Mouse (Mus musculus) hindbrain, embryonic 16.5 days (tissue): ENCODE results near the gene Gm42906. TPM values are rescaled to one million over a fixed set of nuclear protein-coding genes. Genes with fewer than 3 reads are reported as not detected.

ENCODE experiments used
- ATAC-seq: fragments of 200-750 bp; cut with Nextera tagmentation; 2 replicates; pipeline ENCODE4 v1.8.0; 2017; ENCODE audit warnings: moderate TSS enrichment, moderate library complexity
- H3K27ac ChIP-seq: fragments of 300-500 bp; sonication (generic); 2 replicates; pipeline ENCODE4 v1.5.1; 2014; ENCODE audit warnings: low read depth, mild to moderate bottlenecking, control low read depth, low read length, moderate library complexity
- H3K27me3 ChIP-seq: fragments of 300-500 bp; sonication (generic); replicated peaks from 2 replicates; pipeline ENCODE4 v1.6.1; 2014; ENCODE audit warnings: low read length; ENCODE audit not compliant: control insufficient read depth, insufficient read depth
- H3K36me3 ChIP-seq: fragments of 300-500 bp; sonication (generic); 2 replicates; pipeline ENCODE4 v1.6.1; 2014; ENCODE audit warnings: mild to moderate bottlenecking, low read length, moderate library complexity, mixed read lengths; ENCODE audit not compliant: control insufficient read depth, insufficient read depth
- H3K4me1 ChIP-seq: fragments of 300-500 bp; sonication (generic); 2 replicates; pipeline ENCODE4 v1.6.1; 2014; ENCODE audit warnings: low read depth, low read length; ENCODE audit not compliant: control insufficient read depth, insufficient read depth
- H3K4me2 ChIP-seq: fragments of 300-500 bp; sonication (generic); 2 replicates; pipeline ENCODE4 v1.6.1; 2014; ENCODE audit warnings: mild to moderate bottlenecking, low read length, control low read depth, moderate library complexity
- H3K4me3 ChIP-seq: fragments of 300-500 bp; sonication (generic); 2 replicates; pipeline ENCODE4 v1.5.1; 2014; ENCODE audit warnings: mild to moderate bottlenecking, low read length, control low read depth, moderate library complexity
- H3K9ac ChIP-seq: fragments of 300-500 bp; sonication (generic); 2 replicates; pipeline ENCODE4 v1.6.1; 2014; ENCODE audit warnings: low read depth, mild to moderate bottlenecking, control low read depth, low read length, moderate library complexity
- H3K9me3 ChIP-seq: fragments of 300-500 bp; sonication (generic); 2 replicates; pipeline ENCODE4 v1.6.1; 2014; ENCODE audit warnings: mild to moderate bottlenecking, low read length, moderate library complexity; ENCODE audit not compliant: control insufficient read depth
- WGBS: fragments of 180-500 bp; shearing (Covaris S2); extraction: QIAGEN DNeasy Blood & Tissue Kit; methylation state at CpG from one replicate; pipeline ENCODE4 v1.1.7; 2014; 5-methylcytosine and 5-hydroxymethylcytosine counted together
- polyA plus RNA-seq: library from polyadenylated mRNA; unstranded; fragments of >200 nt; fragmentation: Nextera tagmentation; extraction: Ambion mirVana; gene quantifications from 2 replicates; pipeline ENCODE4 v1.2.1, GENCODE M21; 2015

Gm42906 gene
- polyA plus RNA-seq, 1 experiment from 2014 or later, result not detected

GRCm38 (mm10) chr5:151166266-151166665, 261.7 kb downstream of the Gm42906 start:
- Histone ChIP-seq H3K36me3 (no peaks in the 10 kb centered on the region), H3K4me3 (no peak overlapping the region), H3K9me3 (no peaks in the 10 kb centered on the region), H3K27me3 (no peaks in the 10 kb centered on the region), H3K9ac (no peak overlapping the region), H3K4me2 (no peak overlapping the region), H3K27ac (no peak overlapping the region), H3K4me1 (no peaks in the 10 kb centered on the region)
- ATAC-seq, result no peak
- WGBS, result 68% methylated on average over 5 of the region's 5 CpGs

GRCm38 (mm10) chr5:151165381-151166016, 262.5 kb downstream of the Gm42906 start:
- H3K9ac ChIP-seq, result no peak overlapping the region

GRCm38 (mm10) chr5:151164815-151165214, 263.1 kb downstream of the Gm42906 start:
- no peaks in the 10 kb centered on the region for H3K9me3 ChIP-seq
- H3K4me1 ChIP-seq, result no peaks in the 10 kb centered on the region
- no peak overlapping the region for H3K4me3 ChIP-seq
- H3K27ac ChIP-seq, result no peak overlapping the region
- no peaks in the 10 kb centered on the region for H3K36me3 ChIP-seq
- WGBS, result 72% methylated on average over 4 of the region's 4 CpGs
- no peak overlapping the region for H3K9ac ChIP-seq
- H3K4me2 ChIP-seq, result no peak overlapping the region
- H3K27me3 ChIP-seq, result no peaks in the 10 kb centered on the region
- ATAC-seq, result no peak

More at GRCm38 (mm10) chr5:151165381-151166016, 262.5 kb downstream of the Gm42906 start:
- H3K4me2 ChIP-seq, result no peak overlapping the region
- H3K36me3 ChIP-seq, result no peaks in the 10 kb centered on the region
- no peak for ATAC-seq
- H3K9me3 ChIP-seq, result no peaks in the 10 kb centered on the region
- H3K4me1 ChIP-seq, result no peaks in the 10 kb centered on the region
- no peaks in the 10 kb centered on the region for H3K27me3 ChIP-seq
- no peak overlapping the region for H3K27ac ChIP-seq
- 81% methylated on average over 6 of the region's 6 CpGs for WGBS
- H3K4me3 ChIP-seq, result no peak overlapping the region

- no peak for ATAC-seq
- H3K9me3 ChIP-seq, result no peaks in the 10 kb centered on the region
Measured at GRCm38 (mm10) chr5:151162642-151163041, 265.3 kb downstream of the Gm42906 start.

GRCm38 (mm10) chr5:151155247-151155646, 272.7 kb downstream of the Gm42906 start:
- no peaks in the 10 kb centered on the region for H3K9me3 ChIP-seq
- ATAC-seq, result no peak
- H3K27ac ChIP-seq, result no peak overlapping the region
- no peak overlapping the region for H3K4me2 ChIP-seq
- H3K4me1 ChIP-seq, result no peaks in the 10 kb centered on the region
- WGBS, result 68% methylated on average over 1 of the region's 1 CpGs
- no peaks in the 10 kb centered on the region for H3K27me3 ChIP-seq
- H3K4me3 ChIP-seq, result no peak overlapping the region
- H3K9ac ChIP-seq, result no peak overlapping the region
- no peaks in the 10 kb centered on the region for H3K36me3 ChIP-seq

More at GRCm38 (mm10) chr5:151162642-151163041, 265.3 kb downstream of the Gm42906 start:
- Histone ChIP-seq H3K9ac (no peak overlapping the region), H3K27ac (no peak overlapping the region), H3K4me3 (no peak overlapping the region), H3K27me3 (no peaks in the 10 kb centered on the region), H3K36me3 (no peaks in the 10 kb centered on the region), H3K4me2 (no peak overlapping the region), H3K4me1 (no peaks in the 10 kb centered on the region)
- WGBS, result 93% methylated on average over 3 of the region's 3 CpGs

- H3K36me3 ChIP-seq, result no peaks in the 10 kb centered on the region
- no peaks in the 10 kb centered on the region for H3K9me3 ChIP-seq
- no peak overlapping the region for H3K27ac ChIP-seq
- WGBS, result 51% methylated on average over 3 of the region's 3 CpGs
- no peak overlapping the region for H3K9ac ChIP-seq
- no peak for ATAC-seq
- H3K27me3 ChIP-seq, result no peaks in the 10 kb centered on the region
- no peaks in the 10 kb centered on the region for H3K4me1 ChIP-seq
- no peak overlapping the region for H3K4me3 ChIP-seq
- H3K4me2 ChIP-seq, result no peak overlapping the region
Measured at GRCm38 (mm10) chr5:151154780-151155179, 273.2 kb downstream of the Gm42906 start.

GRCm38 (mm10) chr5:151154030-151154429, 273.9 kb downstream of the Gm42906 start:
- WGBS, result 80% methylated on average over 4 of the region's 4 CpGs
- Histone ChIP-seq H3K9ac (no peak overlapping the region), H3K4me2 (no peak overlapping the region), H3K4me1 (no peaks in the 10 kb centered on the region), H3K27me3 (no peaks in the 10 kb centered on the region), H3K36me3 (no peaks in the 10 kb centered on the region), H3K9me3 (no peaks in the 10 kb centered on the region), H3K27ac (no peak overlapping the region), H3K4me3 (no peak overlapping the region)
- no peak for ATAC-seq

- Histone ChIP-seq H3K4me2 (no peak overlapping the region), H3K4me3 (no peak overlapping the region), H3K36me3 (no peaks in the 10 kb centered on the region), H3K27me3 (no peaks in the 10 kb centered on the region), H3K27ac (no peak overlapping the region), H3K4me1 (no peaks in the 10 kb centered on the region), H3K9me3 (no peaks in the 10 kb centered on the region), H3K9ac (no peak overlapping the region)
- WGBS, result 73% methylated on average over 9 of the region's 9 CpGs
- peak; percentile 65 for ATAC-seq
Measured at GRCm38 (mm10) chr5:151151549-151151948, 276.4 kb downstream of the Gm42906 start.

- peak; percentile 64; the same call in 1 of the 2 replicates for ATAC-seq
- Histone ChIP-seq H3K27me3 (no peaks in the 10 kb centered on the region), H3K36me3 (no peaks in the 10 kb centered on the region), H3K4me2 (no peak overlapping the region), H3K4me3 (no peak overlapping the region), H3K9ac (no peak overlapping the region), H3K27ac (no peak overlapping the region), H3K4me1 (no peaks in the 10 kb centered on the region), H3K9me3 (no peaks in the 10 kb centered on the region)
- 46% methylated on average over 8 of the region's 8 CpGs for WGBS
Measured at GRCm38 (mm10) chr5:151149509-151149908, 278.5 kb downstream of the Gm42906 start.
